Mouse (Mus musculus): ENCODE results near the gene Gpc4.

DNA sequence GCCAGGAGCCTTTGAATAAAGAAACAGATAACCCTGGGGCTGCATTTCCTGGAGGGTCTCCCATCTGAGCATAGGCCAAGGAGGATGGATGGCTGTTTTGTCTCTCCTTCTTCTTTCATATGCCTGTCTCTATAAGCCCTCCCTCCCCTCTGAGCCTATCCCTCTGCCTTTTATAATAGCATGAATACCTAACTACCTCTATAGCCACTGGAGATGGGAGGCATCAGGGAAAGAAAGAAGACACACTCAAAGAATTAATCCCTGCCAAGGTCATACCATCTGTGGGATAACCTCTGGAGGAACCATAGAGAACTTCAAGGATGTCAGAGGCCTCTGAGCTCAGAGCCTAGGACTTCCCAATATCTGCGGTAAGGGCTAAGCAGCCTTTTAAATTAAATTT lies 35.4 kb downstream of the Gpc4 start:
- TF ChIP-seq GABPA (IDR thresholded peaks at IDR 0.05; ENCODE audit: low read depth, low read length) (no peak), MEF2A (IDR thresholded peaks at IDR 0.05; ENCODE audit: extremely low read depth, insufficient replicate concordance, low read depth, low read length, poor library complexity, severe bottlenecking) (no peak), ELF1 (IDR thresholded peaks at IDR 0.05; ENCODE audit: low read depth, low read length) (no peak), GATA1 (IDR thresholded peaks at IDR 0.05; ENCODE audit: low read depth, low read length) (no peak), CHD1 (IDR thresholded peaks at IDR 0.05; ENCODE audit: low read depth, low read length) (no peak), ZC3H11A (IDR thresholded peaks at IDR 0.05; ENCODE audit: low read depth, low read length) (no peak)

Measured in MEL (cell line).